Mouse (Mus musculus) liver, embryonic 13.5 days (tissue): Measurements from ENCODE around the gene Arhgdia. TPM values are rescaled to one million over a fixed set of nuclear protein-coding genes. Genes with fewer than 3 reads are reported as not detected.

Source experiments
- ATAC-seq: fragments of 200-750 bp; cut with Nextera tagmentation; 2 replicates; pipeline ENCODE4 v1.8.0; 2017; ENCODE audit warnings: low read depth, mild to moderate bottlenecking, moderate number of reproducible peaks, moderate library complexity
- DNase-seq: peaks from one replicate; pipeline ENCODE4 v3.0.0; 2022
- H3K27ac ChIP-seq: fragments of 300-500 bp; sonication (generic); 2 replicates; pipeline ENCODE4 v1.5.1; 2015; ENCODE audit warnings: moderate library complexity, mild to moderate bottlenecking, inconsistent platforms
- H3K27me3 ChIP-seq: fragments of 300-500 bp; sonication (generic); 2 replicates; pipeline ENCODE4 v1.6.1; 2015; ENCODE audit warnings: mild to moderate bottlenecking, inconsistent platforms
- H3K36me3 ChIP-seq: fragments of 300-500 bp; sonication (generic); 2 replicates; pipeline ENCODE4 v1.6.1; 2015; ENCODE audit warnings: mild to moderate bottlenecking, inconsistent platforms
- H3K4me1 ChIP-seq: fragments of 300-500 bp; sonication (generic); replicated peaks from 2 replicates; pipeline ENCODE4 v1.6.1; 2015; ENCODE audit warnings: inconsistent platforms
- H3K4me2 ChIP-seq: fragments of 300-500 bp; sonication (generic); 2 replicates; pipeline ENCODE4 v1.6.1; 2015; ENCODE audit warnings: inconsistent platforms, mild to moderate bottlenecking, moderate library complexity
- H3K4me3 ChIP-seq: fragments of 300-500 bp; sonication (generic); replicated peaks from 2 replicates; pipeline ENCODE4 v1.5.1; 2015; ENCODE audit warnings: mild to moderate bottlenecking, inconsistent platforms
- H3K9ac ChIP-seq: fragments of 300-500 bp; sonication (generic); 2 replicates; pipeline ENCODE4 v1.6.1; 2015; ENCODE audit warnings: mild to moderate bottlenecking, inconsistent platforms
- H3K9me3 ChIP-seq: fragments of 300-500 bp; sonication (generic); replicated peaks from 2 replicates; pipeline ENCODE4 v1.6.1; 2016; ENCODE audit warnings: inconsistent platforms
- WGBS: fragments of 180-500 bp; shearing (Covaris S2); methylation state at CpG from one replicate; pipeline ENCODE4 v1.1.7; 2015; ENCODE audit not compliant: insufficient replicate concordance; 5-methylcytosine and 5-hydroxymethylcytosine counted together
- polyA plus RNA-seq: library from polyadenylated mRNA; unstranded; fragments of >200 nt; fragmentation: Nextera tagmentation; extraction: Ambion mirVana; gene quantifications from 2 replicates; pipeline ENCODE4 v1.2.1, GENCODE M21; 2015

Gene Arhgdia
- polyA plus RNA-seq, 1 experiment from 2014 or later = 258 TPM

DNA sequence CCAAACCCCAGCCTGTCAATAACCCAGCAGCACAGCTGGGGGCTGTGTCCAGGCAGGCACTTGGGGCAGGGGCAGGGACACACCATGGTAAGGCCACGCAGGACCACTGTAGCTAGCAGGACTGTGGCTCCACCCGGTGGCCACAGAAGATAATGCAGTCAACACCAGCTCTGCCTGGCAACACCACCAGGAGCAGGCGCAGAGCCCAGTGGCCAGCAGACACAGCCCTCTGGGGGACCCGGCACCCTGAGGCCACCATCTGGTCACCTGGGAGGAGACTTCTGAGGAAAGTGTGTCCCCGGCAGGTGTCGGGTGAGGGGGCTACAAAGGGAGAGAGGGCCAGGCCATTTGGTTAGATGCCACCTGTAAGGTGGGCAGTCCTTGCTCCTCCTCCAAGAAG lies 31.3 kb upstream of the Arhgdia start:
- H3K36me3 ChIP-seq = peaks cover 64% of the 10 kb centered on the region

DNA sequence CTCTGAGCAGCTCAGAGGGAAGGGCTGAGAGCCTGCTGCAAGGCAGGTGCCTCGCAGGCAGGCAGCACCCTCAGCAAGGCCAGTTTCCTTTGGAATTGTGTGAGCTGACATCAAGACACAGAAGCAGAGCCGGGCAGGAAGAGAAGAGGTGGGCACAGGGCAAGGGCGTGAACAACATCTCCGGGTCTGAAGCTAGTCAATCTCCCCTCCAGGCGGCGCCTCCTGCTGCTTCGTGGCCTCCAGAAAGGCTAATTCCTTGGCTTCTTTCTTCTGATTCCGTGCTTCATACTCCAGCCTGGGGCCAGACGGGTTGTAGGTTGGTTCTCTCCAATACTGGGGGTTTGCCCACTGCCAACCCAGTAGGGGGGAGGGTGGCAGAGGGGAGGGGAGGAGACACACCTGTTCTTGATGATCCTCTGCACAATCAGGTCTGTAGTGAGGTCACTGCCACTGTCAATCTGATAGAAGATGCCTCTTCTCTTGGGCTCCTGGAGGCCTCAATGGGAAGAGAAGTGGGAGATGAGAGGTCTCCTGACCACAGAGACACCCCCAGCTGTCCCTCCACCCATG lies 29.1 kb upstream of the Arhgdia start:
- H3K4me3 ChIP-seq = no peak overlapping the region
- H3K27me3 ChIP-seq = peaks cover 18% of the 10 kb centered on the region
- H3K36me3 ChIP-seq = peaks cover 75% of the 10 kb centered on the region
- H3K27ac ChIP-seq = no peak overlapping the region
- 86% methylated on average over 9 of the region's 9 CpGs for WGBS
- H3K9me3 ChIP-seq = no peaks in the 10 kb centered on the region
- no peak overlapping the region for H3K9ac ChIP-seq
- ATAC-seq = no peak
- peaks cover 44% of the 10 kb centered on the region for H3K4me1 ChIP-seq
- no peak overlapping the region for H3K4me2 ChIP-seq
- no peak for DNase-seq

More for the DNA sequence above, 31.3 kb upstream of the Arhgdia start:
- Histone ChIP-seq H3K9me3 (no peaks in the 10 kb centered on the region), H3K4me2 (no peak overlapping the region), H3K27ac (no peak overlapping the region), H3K4me1 (peaks cover 51% of the 10 kb centered on the region), H3K27me3 (peaks cover 16% of the 10 kb centered on the region), H3K4me3 (no peak overlapping the region), H3K9ac (no peak overlapping the region)
- DNase-seq (peak; percentile 69), ATAC-seq (peak; percentile 8; the same call in 1 of the 2 replicates)
- 37% methylated on average over 6 of the region's 6 CpGs for WGBS

DNA sequence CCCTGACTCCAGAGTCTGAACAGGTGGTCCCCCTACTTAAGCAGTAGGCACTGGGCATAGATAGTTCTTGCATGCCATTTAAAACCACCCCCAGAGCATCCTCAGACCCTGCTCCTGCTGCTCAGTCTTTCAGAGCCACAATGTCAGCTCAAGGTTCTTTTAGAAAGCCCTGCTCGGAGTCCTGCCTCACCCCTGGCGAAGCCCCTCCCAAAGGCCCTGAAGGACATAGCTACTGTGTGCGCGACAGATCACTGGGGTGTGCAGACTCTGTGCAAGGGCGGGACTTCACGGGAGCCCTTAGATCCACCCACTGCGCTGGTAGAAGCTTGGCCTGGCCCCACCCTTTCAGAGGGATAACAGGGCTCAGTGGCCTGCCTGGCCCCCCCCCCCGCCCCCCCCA lies 27.8 kb upstream of the Arhgdia start:
- 0 out of 2 replicates have a peak overlapping the region, but pooled peaks have one; percentile 43 for H3K4me3 ChIP-seq
- H3K4me1 ChIP-seq = peaks cover 43% of the 10 kb centered on the region
- peaks cover 18% of the 10 kb centered on the region for H3K27me3 ChIP-seq
- peak overlapping the region; percentile 55 for H3K9ac ChIP-seq
- DNase-seq = no peak
- H3K36me3 ChIP-seq = peaks cover 76% of the 10 kb centered on the region
- whole genome bisulfite sequencing = 22% methylated on average over 7 of the region's 8 CpGs
- H3K27ac ChIP-seq = peak overlapping the region; percentile 70; the same call in 1 of the 2 replicates
- H3K4me2 ChIP-seq = peak overlapping the region; percentile 60
- H3K9me3 ChIP-seq = no peaks in the 10 kb centered on the region
- peak; percentile 71 for ATAC-seq

DNA sequence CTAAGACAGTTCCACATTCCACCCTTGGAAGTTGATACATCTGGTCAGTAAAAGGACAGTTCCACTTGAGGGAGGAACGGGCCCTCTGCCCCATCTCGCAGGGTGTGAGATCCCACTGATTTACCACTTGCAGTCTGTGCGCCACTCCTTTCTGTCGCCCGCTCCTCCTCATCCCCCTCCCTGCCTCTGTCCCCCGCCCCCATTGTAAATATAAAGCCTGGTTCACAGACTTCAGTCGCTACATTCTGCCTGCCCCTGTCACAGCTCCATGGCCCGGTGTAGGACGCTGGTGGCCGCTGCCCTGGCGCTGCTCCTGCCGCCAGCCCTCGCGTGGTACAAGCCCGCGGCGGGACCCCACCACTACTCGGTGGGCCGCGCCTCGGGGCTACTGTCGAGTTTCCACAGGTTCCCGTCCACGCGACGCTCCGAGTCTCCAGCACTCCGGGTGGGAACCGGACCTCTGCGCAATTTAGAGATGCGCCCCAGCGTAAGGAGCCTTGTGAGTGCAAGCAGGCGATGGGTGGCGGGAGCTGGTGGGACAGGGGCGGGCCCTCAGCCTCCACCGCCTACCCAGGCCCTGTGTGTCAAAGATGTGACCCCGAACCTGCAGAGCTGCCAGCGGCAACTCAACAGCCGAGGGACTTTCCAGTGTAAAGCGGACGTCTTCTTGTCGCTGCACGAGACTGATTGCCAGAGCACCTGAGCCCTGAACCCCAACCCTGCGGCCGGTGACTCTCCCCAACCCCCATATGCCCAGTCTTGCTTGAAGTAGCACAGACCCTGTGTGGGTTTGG lies 27.0 kb upstream of the Arhgdia start, which contains the start of gene Npb:
Gene Npb (plus strand): TSS at position 237 of the 794 bp plus-strand sequence.
- Histone ChIP-seq H3K36me3 (peaks cover 74% of the 10 kb centered on the region), H3K4me2 (peak within 1 kb of the TSS; percentile 60), H3K9ac (peak within 1 kb of the TSS; percentile 55), H3K4me3 (peak within 1 kb of the TSS; percentile 43), H3K27ac (peak within 1 kb of the TSS; percentile 70), H3K4me1 (peaks cover 51% of the 10 kb centered on the region), H3K9me3 (no peaks in the 10 kb centered on the region), H3K27me3 (peaks cover 18% of the 10 kb centered on the region)
- DNase-seq = no peak
- ATAC-seq = no peak
- 23% methylated on average over 45 of the region's 45 CpGs for WGBS

DNA sequence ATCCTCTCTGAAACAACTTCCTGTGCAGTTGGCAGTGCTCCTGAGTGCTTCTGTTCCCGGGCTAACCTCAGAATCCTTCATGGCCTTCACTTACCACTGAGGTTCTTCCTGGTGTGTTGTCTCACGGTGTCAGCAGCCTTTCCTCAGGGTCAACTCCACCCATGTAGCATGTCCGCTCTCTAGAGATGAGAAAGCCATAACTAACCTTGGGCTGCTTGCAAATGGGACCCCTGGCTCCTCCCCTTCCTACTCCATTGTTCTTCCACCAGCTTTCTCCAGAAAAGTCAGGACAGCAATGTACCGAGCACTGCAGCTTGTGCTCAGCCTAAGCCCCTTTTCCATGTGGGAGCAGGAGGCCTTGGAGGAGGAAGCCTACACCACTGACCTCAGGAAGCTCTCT lies 25.3 kb upstream of the Arhgdia start:
- Histone ChIP-seq H3K4me3 (no peak overlapping the region), H3K4me1 (peaks cover 63% of the 10 kb centered on the region), H3K27ac (no peak overlapping the region), H3K9ac (no peak overlapping the region), H3K4me2 (no peak overlapping the region), H3K36me3 (peaks cover 74% of the 10 kb centered on the region), H3K27me3 (peaks cover 18% of the 10 kb centered on the region), H3K9me3 (no peaks in the 10 kb centered on the region)
- 76% methylated on average over 4 of the region's 4 CpGs for WGBS
- no peak for DNase-seq
- ATAC-seq = no peak

DNA sequence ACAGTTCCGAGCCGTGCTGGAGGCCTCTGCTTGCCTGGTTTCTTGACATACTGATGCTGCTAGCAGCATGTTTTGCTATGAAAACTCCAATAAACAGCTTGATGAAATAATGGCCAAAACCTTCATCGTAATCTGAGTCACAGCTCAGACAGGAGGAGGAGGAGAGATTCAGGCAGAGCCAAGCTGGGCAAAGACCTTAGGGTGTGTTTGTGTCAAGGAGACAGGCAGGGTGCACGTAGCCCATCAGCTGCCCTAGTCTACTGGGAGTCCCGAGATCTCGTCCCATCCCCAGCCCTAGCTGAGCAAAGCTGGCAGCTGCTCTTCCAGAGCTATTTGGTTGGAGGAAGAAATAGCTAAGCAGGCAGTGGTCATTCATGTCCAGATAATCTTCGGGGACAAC lies 24.2 kb upstream of the Arhgdia start:
- 80% methylated on average over 7 of the region's 7 CpGs for WGBS
- peaks cover 70% of the 10 kb centered on the region for H3K36me3 ChIP-seq

DNA sequence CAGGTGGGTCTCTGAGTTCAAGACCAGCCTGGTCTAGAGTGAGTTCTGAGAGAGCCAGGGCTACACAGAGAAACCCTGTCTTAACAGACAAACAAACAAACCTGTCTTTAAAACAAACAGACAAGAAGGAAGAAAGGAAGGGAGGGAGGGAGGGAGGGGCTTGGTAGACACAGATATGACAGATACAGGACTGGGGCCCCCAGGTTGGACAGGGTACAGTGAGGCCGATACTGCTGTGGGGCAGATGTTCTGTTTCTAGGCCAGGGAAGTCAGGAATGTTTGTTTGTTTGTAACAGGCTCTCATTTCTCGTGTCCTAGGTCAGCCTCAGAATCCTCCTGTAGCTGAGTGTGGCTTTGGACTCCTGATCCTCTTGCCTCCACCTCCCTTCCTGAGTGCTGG lies 22.1 kb upstream of the Arhgdia start:
- Histone ChIP-seq H3K4me1 (peaks cover 78% of the 10 kb centered on the region), H3K27ac (peak overlapping the region; percentile 64), H3K4me3 (peak overlapping the region; percentile 12), H3K4me2 (peak overlapping the region; percentile 56), H3K27me3 (peaks cover 10% of the 10 kb centered on the region), H3K9ac (peak overlapping the region; percentile 49), H3K36me3 (peaks cover 63% of the 10 kb centered on the region), H3K9me3 (no peaks in the 10 kb centered on the region)
- DNase-seq = no peak
- WGBS = 32% methylated on average over 2 of the region's 2 CpGs
- ATAC-seq = peak; percentile 81

More for the DNA sequence above, 24.2 kb upstream of the Arhgdia start:
- no peak for DNase-seq
- ATAC-seq = no peak
- Histone ChIP-seq H3K4me3 (no peak overlapping the region), H3K27me3 (peaks cover 18% of the 10 kb centered on the region), H3K27ac (no peak overlapping the region; the same call in 1 of the 2 replicates), H3K9me3 (no peaks in the 10 kb centered on the region), H3K4me1 (peaks cover 70% of the 10 kb centered on the region), H3K4me2 (no peak overlapping the region), H3K9ac (no peak overlapping the region)

DNA sequence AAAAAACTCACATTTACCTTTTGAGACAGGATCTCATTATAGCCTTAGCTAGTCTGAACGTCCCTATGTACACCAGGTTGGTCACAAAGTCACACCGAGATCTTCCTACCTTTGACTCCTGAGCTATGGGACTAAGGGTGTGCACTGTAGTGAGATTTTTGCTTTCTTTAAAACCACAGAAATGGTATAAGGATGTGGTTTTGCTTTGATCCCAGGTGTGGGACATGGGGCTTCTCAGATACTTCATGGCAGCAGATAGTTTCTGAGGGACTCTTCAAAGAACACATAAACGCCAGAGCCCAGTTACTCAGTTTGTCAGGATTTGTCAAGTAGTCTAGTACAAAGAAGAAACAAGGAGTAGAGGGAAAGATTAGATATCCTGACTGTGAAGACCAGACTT lies 19.3 kb upstream of the Arhgdia start:
- DNase-seq (no peak), ATAC-seq (no peak)
- H3K4me2 ChIP-seq = 0 out of 2 replicates have a peak overlapping the region, but pooled peaks have one; percentile 12
- 81% methylated on average over 3 of the region's 3 CpGs for WGBS
- peaks cover 79% of the 10 kb centered on the region for H3K4me1 ChIP-seq
- H3K36me3 ChIP-seq = peaks cover 66% of the 10 kb centered on the region
- peak overlapping the region; percentile 99; the same call in 1 of the 2 replicates for H3K9ac ChIP-seq
- no peak overlapping the region for H3K4me3 ChIP-seq
- H3K9me3 ChIP-seq = no peaks in the 10 kb centered on the region
- H3K27ac ChIP-seq = no peak overlapping the region
- H3K27me3 ChIP-seq = no peaks in the 10 kb centered on the region

DNA sequence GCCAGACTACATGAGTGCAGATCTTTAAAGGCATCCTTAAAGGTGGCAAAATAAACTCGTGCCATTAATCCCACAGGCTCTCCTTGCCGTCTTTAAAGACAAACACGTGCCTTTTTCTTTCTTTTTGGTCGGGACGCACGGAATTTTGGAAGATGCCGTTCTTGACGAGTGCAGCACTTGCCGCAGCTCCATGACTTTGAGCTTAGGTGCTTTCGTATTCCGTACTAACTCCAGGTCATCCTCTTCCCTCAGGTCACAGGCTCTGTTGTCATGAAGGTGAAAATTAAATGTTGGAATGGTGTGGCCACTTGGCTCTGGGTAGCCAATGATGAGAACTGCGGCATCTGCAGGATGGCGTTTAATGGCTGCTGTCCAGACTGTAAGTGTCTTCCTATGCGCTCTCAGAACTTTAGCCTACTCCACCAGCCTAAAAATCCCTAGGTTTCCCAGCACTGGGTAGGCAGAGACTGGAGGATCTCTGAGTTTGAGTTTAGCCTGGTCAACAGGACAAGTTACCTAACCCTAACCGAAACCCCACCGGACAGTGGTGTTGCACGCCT lies 17.6 kb upstream of the Arhgdia start:
- ATAC-seq (no peak), DNase-seq (no peak)
- H3K36me3 ChIP-seq = peaks cover 66% of the 10 kb centered on the region
- no peaks in the 10 kb centered on the region for H3K27me3 ChIP-seq
- peak overlapping the region; percentile 95 for H3K27ac ChIP-seq
- H3K9ac ChIP-seq = peak overlapping the region; percentile 99
- H3K4me2 ChIP-seq = peak overlapping the region; percentile 98
- 43% methylated on average over 17 of the region's 17 CpGs for WGBS
- H3K9me3 ChIP-seq = no peaks in the 10 kb centered on the region
- H3K4me3 ChIP-seq = peak overlapping the region; percentile 99
- peaks cover 85% of the 10 kb centered on the region for H3K4me1 ChIP-seq

DNA sequence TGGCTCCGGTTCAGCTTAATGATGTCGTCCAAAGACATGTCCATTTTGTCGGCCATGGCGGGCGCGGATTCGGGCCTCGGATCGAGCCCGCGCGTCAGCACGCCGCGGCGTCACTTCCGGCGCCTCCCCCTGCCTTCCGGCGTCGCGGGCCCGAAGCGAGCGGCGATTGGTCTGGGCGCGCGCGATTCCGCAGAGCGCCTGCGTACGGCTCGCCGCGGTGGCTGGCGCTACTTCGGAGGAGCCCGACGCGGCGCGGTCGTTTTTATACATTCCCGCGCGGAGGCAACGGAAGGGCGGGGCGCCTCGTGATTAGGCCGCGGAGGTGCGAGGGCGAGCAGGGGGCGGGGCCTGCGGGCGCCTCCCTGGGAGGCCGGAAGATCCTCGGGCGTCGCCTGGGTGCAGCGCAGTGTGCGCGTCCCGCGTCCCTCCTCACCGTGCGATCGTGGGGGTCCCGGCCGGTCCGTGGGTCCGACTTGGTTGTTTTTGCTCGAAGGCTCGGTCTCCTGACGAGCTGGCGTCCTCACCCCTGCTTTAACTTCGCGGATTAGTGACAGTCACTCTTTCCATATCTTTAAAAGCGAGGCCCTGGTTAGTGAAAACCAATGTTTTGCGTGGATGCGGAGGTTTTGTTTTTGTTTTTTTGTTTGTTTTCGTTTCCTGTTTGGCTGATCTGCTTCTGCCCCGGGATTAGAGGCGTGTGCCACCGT lies 17.0 kb upstream of the Arhgdia start, which contains the start of the genes Alyref and Anapc11:
Gene Alyref (minus strand): TSS at position 83 of the 707 bp plus-strand sequence.
Gene Anapc11 (plus strand): TSS at position 139 of the 707 bp plus-strand sequence.
- DNase-seq (peak; percentile 92), ATAC-seq (peak; percentile 97)
- under 1% methylated on average over 88 of the region's 88 CpGs for WGBS
- Histone ChIP-seq H3K27me3 (no peaks in the 10 kb centered on the region), H3K27ac (peak within 1 kb of the TSS; percentile 95), H3K9ac (peak within 1 kb of the TSS; percentile 99), H3K4me1 (peaks cover 84% of the 10 kb centered on the region), H3K9me3 (no peaks in the 10 kb centered on the region), H3K4me3 (peak within 1 kb of the TSS; percentile 99), H3K36me3 (peaks cover 68% of the 10 kb centered on the region), H3K4me2 (peak within 1 kb of the TSS; percentile 98)
